Mouse (Mus musculus): ENCODE data around the gene Gm42957. TPM values are rescaled to one million over a fixed set of nuclear protein-coding genes. Genes with fewer than 3 reads are reported as not detected.
"Not testable (repeated sequence)": the region's sequence is repeated elsewhere in the genome, so short reads cannot be mapped to it uniquely, and the experiment has no call there.

Gene Gm42957
- total RNA-seq, 1 experiment from 2014 or later = 0.19 TPM

DNA sequence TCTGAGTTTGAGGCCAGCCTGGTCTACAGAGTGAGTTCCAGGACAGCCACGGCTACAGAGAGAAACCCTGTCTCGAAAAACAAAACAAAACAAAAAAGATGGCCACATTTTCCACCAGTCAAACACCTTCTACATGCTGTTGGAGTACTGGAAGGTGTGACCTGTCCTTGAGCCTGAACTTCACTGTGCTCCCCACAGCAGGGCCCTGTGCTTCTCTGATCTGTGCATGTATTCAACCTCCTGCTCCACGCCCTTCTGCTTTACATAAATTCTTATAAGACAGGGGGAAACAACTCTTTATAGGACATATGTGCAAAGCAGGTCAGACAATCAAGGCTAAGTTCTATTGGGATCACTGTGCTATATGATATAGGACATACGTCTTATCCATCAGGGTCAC lies 12.1 kb upstream of the Gm42957 start:
- DNase-seq = no peak

DNA sequence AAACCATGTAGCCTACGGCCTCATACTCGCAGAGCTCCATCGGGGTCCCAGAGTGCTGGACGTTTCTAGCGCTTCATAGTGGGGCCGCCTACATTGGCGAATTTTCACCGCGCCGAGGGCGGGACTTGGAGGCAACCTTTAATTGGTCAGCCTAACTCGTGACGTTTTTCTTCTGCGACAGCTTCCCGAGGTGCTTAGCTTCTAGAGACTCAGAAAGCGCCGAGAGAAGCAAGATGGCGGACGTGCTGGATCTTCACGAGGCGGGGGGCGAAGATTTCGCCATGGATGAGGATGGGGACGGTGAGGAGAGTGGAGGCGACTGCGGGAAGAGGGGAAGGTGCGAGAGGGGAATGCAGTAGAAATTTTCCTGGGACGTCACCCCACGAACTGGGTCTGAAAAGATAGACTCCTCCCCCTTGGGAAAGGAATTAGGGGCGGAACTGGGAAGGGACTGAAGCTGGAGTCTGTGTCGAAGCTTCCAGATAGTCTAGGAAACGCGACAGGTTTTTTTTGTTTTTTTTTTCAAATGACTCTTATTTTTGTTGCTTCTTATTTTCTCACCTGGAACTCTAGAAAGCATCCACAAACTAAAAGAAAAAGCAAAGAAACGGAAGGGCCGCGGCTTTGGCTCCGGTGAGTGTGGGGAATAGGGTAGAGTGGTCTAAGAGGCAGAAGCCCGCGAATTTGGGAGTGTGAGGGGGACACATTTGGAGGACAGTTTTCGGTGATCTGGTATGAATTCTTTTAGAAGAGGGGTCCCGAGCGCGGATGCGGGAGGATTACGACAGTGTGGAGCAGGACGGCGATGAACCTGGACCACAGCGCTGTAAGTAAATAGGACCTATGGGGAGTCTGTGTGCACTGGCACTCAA lies 5.3 kb upstream of the Gm42957 start, which contains the start of gene Rbm8a:
TSS of gene Rbm8a (plus strand) at position 205 of the 872 bp plus-strand sequence.
- DNase-seq = peak; percentile 97

DNA sequence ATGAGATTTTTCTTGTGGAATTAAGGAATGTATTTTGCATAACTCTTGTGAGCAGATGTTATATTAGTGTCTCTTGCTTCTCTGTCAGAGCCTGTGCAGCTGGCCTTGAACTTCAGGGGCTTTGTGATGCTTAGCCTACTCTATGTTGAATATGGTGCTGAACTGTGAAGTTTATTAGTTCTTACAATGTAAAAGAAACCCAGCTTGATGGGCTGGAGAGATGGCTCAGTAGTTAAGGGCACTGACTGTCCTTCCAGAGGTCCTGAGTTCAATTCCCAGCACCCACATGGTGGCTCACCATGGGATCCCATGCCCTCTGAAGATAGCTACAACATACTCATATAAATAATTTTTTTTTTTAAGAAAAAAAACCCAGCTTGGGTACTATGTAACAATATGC lies 3.2 kb upstream of the Gm42957 start:
- no peak for DNase-seq

DNA sequence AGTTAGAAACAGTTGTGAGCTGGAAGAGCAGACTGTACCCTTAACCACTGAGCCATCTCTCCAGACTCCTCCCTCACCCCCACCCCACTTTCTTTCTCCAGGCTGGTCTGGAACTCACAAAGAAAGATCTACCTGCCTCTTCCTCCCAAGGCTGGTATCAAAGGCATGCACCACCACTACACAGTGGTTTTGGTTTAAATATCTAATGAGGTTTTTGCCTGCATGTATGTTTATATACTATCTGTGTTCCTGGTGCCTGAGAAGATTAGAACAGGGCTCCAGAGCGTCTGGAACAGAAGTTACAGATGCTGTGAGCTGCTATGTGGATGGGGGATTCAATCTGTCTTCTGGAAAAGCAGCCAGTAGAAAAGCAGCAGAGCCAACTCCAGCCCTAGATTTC lies 1.3 kb upstream of the Gm42957 start:
- no peak for DNase-seq

DNA sequence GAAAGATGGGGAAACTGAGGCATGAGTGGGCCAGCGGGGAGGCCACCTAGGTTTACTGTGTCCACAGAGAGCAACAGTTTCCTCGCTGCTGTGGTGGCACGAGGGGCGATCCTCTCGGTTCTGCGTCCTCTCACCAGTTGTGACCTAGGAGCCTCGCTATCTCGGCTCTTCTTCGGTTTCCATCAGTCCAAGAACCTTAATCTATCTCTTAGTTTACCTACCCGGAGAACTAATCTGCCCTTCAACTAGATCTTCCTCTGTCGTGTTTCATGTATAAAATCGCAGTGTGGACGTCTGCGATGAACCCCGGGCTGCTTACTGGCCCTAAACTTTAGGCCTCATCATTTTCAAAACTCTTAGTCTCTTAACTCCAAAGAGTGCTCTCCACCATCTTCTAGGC lies 632 bp downstream of the Gm42957 start:
- DNase-seq = no peak

DNA sequence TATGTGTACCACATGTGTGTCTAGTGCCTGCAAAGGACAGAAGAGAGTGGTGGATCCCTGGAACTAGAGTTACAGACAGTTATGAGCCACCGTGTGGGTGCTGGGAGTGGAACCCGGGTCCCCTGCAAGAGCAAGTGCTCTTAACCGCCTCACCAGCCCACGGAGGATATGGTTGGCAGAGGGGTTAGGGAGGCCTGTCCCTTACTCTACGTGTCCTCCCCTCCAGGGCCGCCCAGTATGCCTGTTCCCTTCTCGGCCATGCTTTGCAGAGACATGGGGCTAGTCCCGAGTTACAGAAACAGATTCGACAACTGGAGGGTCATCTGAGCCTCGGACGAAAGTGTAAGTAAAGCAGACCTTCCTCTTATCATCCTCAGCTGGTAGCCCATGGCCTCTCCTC lies 1.2 kb downstream of the Gm42957 start:
- peak; percentile 13 for DNase-seq

DNA sequence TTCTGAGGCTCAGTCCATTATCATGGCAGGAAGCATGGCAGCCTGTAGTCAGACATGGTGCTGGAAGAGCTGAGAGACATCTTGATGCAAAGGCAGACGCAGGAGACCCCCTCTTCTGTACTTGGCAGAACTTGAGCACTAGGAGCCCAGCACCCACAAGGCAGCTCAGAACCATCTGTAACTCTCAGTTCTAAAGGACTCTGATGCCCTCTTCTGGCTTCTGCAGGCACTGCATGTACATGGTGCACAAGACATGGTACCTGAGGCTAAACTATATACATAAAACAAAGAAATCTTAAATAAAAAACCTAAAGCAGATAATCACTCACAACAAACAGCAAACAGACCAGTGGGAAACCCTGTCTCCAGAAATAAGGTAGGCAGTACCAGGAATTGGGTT lies 3.9 kb downstream of the Gm42957 start:
- DNase-seq = peak; percentile 75

DNA sequence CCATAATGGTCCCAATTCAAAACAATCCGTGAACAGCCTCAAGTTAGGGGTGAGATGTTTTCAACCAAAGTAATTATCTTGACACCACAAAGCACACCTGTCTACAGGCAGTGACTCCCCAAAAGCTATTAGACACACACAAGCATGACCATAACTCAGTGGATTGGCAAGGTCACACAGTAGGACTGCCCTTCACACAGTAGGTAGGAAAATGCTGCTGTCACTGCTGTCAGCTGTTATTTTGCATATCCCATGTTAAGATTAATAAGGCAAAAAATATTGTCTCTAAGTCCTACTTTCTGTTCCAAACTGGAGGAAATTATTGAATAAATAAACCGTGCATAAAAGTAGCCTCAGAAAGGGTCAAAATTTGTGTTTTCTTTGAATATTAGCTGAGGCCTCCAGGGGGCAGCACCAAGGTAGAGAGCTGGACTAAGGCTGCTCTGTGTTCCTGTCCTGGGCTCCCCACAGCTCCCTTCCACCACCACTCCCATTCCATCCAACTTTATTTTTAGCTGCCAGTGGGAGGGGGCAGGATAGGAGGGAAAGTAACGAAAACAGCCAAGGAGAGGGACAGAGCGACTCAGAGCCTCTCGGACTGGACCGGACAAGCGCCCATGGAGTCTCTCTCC lies 9.9 kb downstream of the Gm42957 start, which contains the start of gene Itga10:
TSS of gene Itga10 (plus strand) at position 567 of the 632 bp plus-strand sequence.
- DNase-seq = peak; percentile 63

DNA sequence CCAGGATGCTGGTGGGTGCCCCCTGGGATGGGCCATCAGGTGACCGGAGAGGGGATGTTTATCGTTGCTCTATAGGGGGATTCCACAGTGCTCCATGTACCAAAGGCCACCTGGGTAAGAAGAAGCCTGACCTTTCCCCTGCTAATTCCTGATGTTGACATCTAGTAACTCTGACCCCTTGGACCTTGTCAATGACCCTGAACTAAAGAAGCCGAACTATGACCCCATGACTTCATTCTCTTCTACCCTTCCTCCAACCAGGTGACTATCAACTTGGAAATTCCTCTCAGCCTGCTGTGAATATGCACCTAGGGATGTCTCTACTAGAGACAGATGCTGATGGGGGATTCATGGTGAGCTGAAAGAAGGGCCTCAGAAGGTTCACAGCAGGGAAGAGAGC lies 12.1 kb downstream of the Gm42957 start:
- DNase-seq = no peak

DNA sequence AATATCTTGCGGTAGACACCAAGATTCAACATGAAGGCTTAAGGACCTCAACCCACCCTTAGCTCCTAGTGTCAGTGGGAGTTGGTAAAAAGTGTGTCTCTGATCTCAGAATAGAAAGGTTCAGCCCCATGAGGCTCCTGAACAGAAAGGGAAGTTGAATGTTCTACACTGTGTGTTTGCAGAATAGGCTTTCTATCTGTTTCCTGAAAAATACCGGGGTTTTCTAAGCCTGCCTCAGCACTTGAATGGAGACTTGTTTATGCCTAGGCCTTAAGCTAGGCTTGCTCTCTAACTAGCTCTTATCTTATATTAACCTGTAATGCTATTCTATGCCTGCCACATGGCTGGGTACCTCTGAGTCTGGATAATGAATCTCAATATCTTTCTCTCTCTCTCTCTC lies 25.6 kb downstream of the Gm42957 start:
- no peak for DNase-seq

DNA sequence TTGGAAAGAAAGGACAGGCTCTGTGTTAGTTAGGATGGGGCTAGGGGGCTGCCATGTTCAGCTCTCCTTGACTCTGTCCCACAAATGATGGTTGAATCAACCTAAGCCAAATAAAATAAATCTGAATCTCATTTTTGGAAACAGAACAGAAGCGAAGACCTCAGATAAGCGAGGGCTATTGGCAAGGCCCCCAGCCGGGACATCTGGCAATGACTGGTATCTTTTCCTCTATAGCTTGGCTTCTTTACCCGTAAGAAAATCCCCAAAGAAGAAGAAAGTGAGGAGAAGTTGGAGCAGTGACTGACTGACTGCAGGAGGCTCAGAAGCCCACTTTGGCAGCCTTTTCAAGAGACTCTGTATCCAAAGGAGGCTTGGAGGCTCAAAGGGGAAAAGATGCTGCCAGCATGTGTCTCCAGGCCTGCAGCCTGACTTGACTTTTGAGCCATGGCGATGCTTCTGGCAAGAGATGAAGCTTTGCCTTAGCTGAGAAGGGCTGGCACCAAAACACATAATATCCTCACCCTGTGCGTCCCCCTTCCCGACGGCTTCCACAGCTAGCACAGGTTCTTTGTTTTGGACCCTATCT lies 27.6 kb downstream of the Gm42957 start:
- no peak for DNase-seq

DNA sequence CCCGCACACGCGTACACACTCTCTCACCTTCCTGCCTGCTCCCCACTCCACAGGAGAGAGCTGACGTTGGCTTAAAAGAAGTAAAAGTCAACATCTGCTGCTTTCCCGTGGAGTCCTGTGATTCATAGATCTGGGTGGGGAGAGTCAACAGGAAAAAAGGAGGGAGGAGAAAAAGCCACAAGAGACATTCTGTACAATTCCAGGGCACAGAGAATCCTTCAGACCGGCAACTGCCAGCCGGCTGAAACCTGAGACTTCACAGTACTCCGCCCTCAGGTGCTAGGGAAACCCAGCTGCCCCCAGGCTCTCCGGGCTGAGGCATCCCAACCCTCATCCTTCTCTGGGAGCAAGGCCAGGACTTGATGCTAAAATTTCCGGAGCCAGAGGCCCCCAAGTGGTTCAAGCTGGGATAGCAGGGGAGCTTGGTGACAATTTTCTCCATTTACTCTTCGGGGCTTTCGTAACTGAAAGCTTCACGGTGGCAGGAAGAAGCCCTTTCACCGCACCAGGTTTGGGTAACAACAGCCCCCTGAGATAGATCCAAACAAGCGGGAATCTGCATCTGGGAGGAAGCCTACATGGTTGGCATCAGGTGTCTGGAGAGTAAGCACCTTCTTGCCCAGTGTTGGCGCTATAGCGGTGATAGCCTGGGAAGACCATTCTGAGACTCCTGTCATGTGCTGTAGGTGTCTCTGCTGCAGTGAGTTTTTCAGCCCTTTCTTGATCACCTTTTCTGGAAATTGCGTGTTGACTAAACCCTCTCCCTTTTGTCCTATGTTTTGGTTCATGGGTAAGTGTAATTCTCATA lies 28.4 kb downstream of the Gm42957 start:
- peak; percentile 86 for DNase-seq

DNA sequence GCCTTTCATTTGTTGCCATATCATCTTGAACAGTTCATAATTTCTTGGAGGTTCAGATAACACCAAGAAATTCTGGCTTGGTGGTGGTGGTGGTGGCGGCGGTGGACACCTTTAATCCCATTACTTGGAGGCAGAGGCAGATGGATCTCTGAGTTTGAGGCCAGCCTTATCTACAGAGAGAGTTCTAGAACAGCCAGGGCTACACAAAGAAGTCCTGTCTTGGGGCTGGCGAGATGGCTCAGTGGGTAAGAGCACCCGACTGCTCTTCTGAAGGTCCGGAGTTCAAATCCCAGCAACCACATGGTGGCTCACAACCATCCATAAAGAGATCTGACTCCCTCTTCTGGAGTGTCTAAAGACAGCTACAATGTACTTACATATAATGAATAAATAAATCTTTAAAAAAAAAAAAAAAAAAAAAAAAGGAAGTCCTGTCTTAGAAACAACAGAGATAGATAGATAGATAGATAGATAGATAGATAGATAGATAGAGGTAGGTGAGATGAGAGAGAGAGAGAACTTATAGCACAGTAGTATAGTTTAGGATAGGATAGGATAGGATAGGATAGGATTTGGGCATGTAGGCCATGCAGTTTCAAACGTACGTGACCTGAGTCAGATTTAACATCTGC lies 30.6 kb downstream of the Gm42957 start:
- DNase-seq = not testable (repeated sequence)

DNA sequence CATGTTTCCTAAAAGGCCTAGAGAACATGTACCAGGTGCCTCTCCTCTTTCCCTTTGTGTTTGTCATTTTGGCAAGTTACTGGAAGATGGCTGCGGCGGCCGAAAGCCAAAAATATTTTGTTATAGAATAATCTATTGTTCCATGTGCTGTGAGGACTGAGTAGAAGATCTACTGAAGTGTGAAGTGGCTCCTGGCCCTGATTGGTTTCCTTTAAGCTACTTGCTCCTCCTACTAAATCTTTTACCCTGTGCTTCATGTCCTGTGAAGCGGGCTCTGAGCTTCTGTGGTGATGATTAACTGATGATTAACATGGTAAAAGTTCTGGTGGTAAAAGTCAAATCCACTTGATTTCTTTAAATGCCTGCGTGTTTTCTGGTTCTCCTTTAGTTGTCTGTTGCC lies 31.6 kb downstream of the Gm42957 start:
- DNase-seq = no peak

DNA sequence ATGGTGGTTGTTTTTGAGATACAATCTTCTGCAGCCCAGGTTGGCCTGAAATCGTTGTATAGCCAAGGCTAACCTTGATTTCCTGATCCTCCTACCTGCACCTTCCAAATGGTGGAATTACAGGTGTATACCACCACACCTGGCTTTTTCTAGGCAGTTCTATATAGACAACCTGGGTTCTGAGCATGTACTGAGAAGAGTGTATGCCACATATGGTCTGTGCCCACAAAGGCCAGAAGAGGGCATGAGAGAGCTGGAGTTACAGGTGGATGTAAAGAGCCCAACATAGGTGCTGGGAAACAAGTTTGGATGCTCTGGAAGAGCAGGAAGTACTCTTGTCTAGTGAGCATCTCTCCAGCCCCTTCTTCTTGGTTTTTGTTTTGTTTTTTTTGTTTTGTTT lies 32.0 kb downstream of the Gm42957 start:
- peak; percentile 60 for DNase-seq

DNA sequence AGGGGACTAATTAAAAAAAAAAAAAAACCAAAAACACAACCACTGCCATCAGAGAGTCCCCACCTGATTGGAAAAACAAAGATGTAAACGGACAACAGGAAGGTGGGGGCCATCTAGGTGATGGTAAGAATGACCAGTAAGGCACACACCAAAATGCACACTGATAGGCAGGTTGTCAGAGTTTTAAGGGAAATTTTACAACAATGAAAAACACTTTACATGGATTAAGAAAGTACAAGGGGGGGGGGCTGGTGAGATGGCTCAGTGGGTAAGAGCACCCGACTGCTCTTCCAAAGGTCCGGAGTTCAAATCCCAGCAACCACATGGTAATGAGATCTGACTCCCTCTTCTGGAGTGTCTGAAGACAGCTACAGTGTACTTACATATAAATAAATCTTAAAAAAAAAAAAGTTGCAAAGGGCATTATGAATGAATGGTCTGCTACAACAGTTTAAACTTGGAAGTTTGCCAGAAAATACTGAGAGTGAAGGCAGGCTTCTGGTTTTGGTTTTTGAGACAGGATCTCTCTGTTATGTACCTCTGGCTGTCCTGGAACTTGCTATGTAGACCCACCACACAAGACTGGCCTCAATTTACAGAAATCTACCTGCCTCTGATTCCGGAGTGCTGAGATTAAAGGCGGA lies 33.3 kb downstream of the Gm42957 start:
- DNase-seq = no peak

DNA sequence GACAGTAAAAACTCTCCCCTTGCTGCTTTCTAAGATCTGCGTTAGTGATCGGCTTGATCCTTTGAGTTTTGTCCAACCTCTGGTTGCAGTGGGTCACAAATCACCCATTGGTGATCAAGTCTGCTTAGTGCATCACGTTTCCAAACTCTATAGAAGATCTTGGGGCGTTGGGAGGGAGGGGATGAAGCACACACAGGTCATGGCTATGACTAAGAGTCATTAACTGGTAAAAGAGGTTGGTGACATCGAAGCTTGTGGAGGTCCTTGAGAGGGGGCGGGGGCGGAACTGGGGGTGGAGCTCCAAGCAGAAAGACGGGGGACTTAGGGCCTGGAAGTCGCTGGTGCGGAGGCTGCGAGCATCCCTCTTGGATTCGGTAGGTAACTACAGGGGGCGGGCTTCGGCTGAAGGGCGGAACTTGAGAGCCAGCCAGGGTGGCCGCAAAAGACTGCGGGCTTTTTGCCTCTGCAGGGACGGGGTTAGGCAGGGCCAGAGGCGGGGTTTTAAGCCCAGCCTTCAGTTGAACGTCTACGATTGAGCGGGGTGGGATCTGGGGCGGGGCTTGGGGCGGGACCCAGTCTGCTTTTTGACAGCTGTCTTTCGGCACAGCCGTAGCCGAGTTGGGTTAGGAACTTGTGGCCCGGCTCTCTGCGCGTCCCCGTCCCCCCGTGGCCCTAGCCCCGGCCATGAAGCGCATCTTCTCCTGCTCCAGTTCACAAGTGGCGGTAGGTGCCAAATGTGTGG lies 34.6 kb downstream of the Gm42957 start, which contains the start of gene Ankrd35:
TSS of gene Ankrd35 (plus strand) at position 405 of the 742 bp plus-strand sequence.
- peak; percentile 91 for DNase-seq

DNA sequence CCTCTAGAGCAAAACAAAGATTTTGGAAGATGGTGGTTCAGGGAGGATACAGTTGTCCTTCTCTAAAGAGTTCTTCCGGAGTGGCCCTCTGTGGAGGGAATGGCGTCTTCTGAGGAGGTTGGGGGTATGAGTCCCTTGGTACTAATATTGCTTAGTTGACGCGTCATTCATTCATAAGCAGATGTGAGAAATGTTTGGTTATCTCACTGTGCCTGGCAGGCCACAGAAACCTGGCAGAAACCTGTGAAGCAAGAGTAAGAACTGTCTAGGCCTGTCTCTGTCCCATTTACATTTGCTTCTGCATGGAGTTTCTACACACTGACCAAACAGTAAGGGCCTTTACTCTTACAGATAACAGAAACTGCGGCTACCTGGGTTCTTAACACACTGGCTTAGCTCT lies 36.2 kb downstream of the Gm42957 start:
- DNase-seq = no peak

DNA sequence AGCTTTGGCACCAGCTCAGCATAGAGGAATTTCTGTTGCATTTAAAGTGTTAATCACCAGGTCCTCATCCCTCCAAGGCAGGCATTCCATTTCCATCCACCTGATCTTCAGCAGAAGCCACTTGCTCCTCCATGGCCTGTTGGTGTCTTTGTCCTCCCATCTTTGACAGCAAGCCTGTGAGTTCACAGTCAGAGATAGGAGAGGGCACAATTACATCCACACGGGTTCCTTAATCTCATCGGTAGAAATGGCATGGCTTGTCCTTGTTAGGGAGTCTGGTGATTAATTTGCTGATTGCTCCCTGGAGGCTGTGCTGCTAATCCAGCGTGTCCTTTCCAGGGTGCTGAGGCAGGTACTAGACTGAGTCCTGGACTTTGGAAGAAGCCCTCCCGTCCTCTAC lies 38.2 kb downstream of the Gm42957 start:
- no peak for DNase-seq

DNA sequence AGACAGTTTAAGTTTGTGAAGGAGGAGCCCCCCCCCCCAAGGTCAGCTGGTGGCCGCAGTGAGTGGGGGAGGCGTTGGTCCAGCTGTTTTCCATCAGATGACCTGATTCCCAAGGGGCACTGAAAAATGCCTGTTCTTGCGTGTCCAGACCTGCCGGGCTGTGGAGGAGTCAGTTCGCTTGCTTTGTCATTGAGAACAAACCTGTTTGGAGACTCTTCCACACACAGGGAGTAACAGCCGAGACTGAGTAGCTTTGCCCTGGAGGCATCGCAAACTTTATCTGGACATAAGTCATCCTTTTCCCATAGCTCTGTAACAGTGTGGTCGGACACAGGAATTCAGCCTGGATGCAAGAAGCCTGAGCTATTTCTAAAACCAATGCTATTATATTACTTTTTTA lies 39.2 kb downstream of the Gm42957 start:
- no peak for DNase-seq

DNA sequence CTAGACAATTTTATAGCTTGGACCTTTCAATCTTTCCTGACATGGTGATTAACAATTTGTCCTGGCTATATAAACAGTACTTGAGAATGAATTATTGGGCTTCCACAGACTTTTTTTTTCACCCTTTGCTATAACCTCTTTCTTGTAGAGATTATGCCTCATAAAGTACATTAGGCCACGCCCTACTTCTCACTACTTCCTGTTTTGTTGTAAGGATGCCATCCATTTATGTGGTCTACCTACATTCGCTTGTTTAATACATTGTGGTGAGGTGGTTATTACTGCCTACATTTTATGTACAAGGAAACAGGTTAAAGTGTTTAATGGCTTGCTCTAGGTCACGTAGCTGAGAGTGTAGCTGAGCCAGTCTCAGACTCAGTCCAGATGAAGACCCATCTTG lies 39.9 kb downstream of the Gm42957 start:
- no peak for DNase-seq

Data from adrenal gland, postnatal 14 days (tissue).